Mouse (Mus musculus) inflammation-experienced regulatory T-cells (primary cell): ENCODE measurements around the gene Birc3. TPM values are rescaled to one million over a fixed set of nuclear protein-coding genes. Genes with fewer than 3 reads are reported as not detected.

Experiments
- polyA plus RNA-seq, 2 experiments: library from polyadenylated mRNA; unstranded; fragments of 100-300 nt; shearing (Covaris generic); gene quantifications; one replicate each; pipeline ENCODE4 v1.2.1; 2017

Birc3 gene
- 100 to 1,000 TPM; 100 to 110 TPM for polyA plus RNA-seq

DNA sequence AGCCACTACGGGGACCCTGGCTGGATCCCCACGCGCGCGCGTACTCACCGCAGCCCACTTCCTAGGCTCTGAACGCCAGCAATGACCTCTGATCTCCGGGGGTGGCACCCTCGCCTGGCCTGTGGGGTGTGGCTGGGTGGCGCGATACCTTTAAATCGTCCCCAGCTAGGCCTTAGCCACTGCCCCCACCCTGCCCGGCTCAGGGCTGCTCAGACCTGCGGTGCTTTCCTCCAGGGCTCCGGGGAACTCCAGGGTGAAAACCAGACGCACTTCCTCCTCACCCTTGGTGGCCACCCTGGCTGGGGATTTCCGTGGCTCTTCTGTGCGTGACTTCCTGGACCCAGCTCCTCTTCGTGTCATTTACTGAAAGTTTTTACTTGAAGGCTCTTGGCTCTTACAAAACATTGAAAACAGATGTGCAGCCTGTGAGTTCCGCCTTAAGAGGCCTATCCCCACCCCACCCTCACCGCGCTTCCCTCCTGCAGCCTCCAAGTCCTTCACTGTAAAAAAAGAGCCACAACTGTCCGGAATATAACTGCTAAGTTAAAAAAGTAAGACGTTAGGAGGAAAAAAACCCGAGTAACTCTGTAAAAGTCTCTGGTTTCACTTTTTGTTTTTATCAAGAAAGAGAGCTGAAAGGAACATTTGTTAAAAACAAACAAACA, at the start of gene Birc3:
Birc3 (minus strand) TSS at position 412 of the 665 bp plus-strand sequence.

DNA sequence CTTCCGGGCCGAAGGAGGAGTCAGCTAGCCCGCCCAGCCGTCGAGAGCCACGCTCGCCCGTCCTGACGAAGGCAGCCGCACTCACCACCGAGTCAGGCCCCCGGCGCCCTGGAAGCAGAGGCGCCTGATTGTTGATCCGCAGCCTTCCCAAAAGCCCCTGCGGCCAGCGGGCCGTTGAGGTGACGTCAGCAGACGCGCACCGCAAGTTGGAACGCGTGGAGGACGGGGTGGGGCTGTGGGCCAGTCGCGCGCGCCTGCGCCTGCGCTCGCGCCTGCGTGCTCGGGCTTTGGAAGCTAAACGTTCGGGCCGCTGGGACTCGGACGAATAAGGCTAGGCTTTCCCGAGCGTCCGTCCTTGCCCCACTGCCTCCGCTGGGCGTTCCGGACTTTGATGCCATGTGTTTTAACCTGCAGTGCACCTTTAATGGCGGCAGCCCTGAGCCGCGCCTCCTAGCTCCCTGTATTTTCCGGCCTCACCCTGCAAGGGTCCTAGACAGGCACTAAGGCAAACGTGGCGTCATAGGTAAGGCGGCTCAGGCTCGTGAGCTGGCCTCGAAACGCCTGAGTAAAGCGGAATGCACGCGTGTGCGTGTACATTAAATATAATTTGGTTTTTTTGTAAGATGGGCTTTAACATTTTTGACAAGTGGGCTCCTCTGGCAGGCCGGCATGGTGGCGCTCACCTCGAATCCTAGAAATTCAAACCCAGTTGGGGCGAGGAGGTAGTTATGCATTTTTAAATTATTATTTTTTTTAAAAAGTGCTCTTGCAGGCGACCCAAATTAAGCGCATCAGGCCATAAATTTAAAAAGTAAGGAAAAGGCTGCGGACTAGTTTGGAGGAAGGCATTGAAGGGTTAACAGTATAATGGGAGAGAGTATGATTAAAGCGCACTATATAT, 35.8 kb downstream of the Birc3 start, which contains the start of gene Birc2:
Birc2 (minus strand) TSS at position 160 of the 901 bp plus-strand sequence.

Other genes with a start within 250 kb of the Birc3 start
- not detected for gene Mmp20, start 245.0 kb downstream of the Birc3 start, polyA plus RNA-seq
- not detected for gene Mmp7, start 181.1 kb downstream of the Birc3 start, polyA plus RNA-seq
- gene Tmem123, start 109.1 kb downstream of the Birc3 start, polyA plus RNA-seq = 100 to 1,000 TPM; 263 to 274 TPM
- 100 to 1,000 TPM in 1 of 2 experiments, 10 to 100 TPM in 1; 84.6 to 103 TPM for gene Birc2, start 36.1 kb downstream of the Birc3 start, polyA plus RNA-seq
- gene Yap1, start 131.4 kb upstream of the Birc3 start, polyA plus RNA-seq = 1 to 10 TPM in 1 of 2 experiments, under 1 TPM in 1; 0.17 to 1.0 TPM
- under 1 TPM in 1 of 2 experiments, not detected in 1; 0.65 TPM for gene Cfap300, start 169.6 kb upstream of the Birc3 start, polyA plus RNA-seq